Mouse (Mus musculus) CD4-positive, CD25-positive, alpha-beta regulatory T cell, adult 4 months (primary cell): ENCODE results near the gene Sugct. TPM values are rescaled to one million over a fixed set of nuclear protein-coding genes. Genes with fewer than 3 reads are reported as not detected.
"Not testable (repeated sequence)": the region's sequence is repeated elsewhere in the genome, so short reads cannot be mapped to it uniquely, and the experiment has no call there.

ENCODE experiments used
- ATAC-seq: one replicate; pipeline ENCODE4 v1.8.0; 2017
- polyA plus RNA-seq, 2 experiments: library from polyadenylated mRNA; unstranded; fragments of 100-300 nt; shearing (Covaris generic); gene quantifications; one replicate each; pipeline ENCODE4 v1.2.1; 2017

Gene Sugct
- polyA plus RNA-seq, 2 experiments from 2014 or later, result 1.1 TPM; not detected in 1

DNA sequence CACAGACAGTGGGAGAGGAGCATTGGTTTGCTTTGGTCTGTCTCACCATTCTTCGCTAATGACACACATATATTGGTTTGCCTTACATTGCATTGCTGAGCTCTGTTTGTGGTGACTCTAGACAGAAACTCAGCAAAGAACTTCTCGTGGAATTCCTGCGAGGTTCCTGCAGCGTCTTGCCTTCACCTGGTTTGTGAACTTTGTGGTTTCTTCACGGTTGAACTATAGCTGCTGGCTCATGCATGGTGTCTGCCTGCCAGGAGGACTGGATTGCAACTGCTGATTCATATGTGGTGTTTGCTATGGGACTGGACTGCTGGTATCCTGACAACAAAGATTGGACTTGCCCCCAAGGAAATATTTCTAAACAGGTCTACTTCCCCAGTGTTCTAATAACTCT lies 91.6 kb downstream of the Sugct start:
- no peak for ATAC-seq

DNA sequence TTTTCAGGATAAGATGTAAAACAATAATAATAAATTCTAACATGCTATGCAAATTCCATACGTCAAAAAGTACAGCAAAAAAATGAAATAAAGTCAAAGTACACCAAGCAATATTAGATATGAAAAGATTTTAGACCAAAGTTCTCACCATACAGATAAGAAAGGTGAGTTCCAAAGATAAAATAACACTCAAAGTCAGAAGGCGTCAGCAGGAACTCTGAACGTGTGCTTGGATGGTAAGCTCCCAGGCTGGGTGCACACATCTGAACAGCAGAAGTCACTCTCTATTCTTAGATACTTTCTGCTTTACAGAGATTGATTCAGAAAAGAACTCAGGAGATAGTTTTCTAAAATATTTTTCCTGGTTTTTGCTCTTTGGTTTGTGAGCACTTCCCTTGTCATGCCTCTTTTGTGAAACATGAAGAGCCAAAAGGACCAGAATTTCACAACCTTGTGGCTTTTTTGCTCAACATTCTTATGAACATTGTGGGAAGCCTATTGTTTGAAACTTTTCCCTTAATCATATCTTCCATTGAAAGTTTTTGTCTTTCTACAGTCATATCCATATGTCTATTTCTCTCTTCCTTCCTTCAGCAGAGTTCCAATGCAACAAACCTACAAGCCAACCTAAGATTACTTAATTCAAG lies 110.0 kb downstream of the Sugct start:
- no peak for ATAC-seq

DNA sequence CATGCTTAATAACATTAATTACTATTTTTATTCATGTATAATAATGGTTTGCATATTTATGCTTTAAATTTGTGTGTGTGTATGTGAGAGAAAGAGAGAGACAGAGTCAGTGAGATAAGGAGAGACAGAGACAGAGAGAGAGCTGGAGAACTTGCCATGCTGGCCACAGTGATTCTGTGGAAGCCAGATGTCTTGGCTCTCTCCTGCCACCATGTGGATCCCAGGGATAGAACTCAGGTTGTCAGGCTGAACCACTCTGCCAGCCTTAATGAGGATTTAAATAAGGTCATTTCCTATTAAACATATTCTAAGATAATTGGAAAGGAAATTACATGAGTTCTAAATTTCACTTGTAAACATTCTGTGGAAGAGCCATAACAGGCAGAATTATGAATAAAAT lies 110.5 kb downstream of the Sugct start:
- no peak for ATAC-seq

DNA sequence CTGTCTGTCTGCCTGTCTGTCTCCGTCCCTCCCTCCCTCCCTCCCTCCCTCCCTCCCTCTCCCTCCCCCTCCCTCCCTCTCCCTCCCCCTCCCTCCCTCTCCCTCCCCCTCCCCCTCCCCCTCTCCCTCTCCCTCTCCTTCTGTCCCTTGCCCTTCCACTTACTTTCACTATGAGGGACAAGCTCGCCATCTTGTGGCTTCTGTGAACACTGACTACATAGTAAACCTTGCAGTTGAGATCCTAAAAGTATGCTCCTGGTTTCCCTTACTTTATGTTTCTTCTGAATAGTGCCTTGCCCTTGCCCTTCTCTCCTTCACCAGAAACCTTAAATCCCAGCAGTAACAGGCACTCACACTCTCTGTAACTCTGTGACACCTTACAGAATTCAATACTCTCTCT lies 113.7 kb downstream of the Sugct start:
- ATAC-seq, result no peak

DNA sequence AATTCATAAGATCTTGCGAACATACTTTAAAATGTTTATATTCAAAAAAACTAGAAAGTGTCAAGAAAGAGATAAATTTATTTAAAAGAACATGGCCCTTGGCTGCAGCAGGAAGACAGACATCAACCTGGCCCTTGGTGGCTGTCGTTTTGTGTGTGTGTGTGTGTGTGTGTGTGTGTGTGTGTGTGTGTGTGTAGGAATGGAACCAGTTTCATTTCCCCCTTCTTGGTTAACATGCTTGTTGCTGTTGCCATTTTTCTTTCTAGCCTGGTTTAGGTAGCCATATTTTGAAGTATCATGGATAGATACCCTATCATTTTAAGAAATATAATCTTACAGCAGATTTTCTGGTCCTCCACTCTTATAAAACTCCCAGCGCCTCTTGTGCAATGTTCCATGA lies 136.0 kb downstream of the Sugct start:
- no peak for ATAC-seq

DNA sequence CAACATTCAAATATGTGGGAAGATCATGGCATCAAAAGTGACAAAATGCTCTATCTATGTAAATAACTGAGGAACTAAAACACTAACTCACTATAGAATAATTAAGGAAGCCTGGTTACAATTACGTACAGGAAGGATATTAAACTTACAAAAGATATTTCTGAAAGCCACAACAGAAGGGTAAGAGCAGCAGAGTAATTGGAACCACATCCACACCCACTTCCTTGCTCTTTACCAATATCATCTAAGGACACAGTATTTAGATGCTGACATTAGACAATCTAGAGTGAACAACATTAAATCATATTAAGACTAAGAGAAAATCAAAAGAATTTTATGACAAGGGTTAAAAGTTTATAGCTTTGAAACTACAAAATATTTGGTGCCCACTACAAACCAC lies 159.0 kb downstream of the Sugct start:
- no peak for ATAC-seq

DNA sequence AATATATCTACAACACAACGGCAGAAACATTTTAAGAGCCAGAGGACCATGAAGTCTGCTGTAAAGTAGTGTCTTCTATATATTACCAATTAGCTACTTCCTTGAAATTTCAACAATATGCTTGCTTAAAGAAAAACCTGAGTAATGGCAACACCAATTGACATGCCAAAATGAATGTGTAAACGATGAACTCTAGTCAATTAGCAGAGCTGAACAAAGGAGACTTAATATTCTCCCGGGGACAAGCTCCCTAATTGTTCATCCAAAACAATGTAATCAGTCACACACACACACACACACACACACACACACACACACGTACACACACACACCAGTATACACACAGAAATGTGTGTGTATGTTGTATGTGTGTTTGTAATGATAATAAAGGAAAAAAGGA lies 160.5 kb downstream of the Sugct start:
- no peak for ATAC-seq

DNA sequence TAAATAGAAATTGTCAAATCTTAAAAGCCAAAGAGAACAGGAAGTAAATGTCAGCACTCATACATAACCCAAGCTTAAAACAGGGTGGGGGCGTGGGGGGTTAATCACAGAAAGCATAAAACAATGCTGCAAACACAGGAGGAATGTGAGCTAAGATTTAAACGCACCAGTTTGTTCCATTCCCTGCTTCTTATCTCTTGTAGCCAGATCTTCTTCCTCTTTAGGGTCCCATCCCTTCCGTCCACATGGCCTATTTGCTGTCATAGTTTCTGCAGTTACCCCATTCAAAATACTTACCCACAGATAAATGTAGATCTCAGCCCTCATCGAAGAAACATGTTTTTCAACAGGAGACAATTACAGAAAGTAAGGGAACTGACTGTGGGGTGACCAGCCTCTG lies 160.9 kb downstream of the Sugct start:
- no peak for ATAC-seq

DNA sequence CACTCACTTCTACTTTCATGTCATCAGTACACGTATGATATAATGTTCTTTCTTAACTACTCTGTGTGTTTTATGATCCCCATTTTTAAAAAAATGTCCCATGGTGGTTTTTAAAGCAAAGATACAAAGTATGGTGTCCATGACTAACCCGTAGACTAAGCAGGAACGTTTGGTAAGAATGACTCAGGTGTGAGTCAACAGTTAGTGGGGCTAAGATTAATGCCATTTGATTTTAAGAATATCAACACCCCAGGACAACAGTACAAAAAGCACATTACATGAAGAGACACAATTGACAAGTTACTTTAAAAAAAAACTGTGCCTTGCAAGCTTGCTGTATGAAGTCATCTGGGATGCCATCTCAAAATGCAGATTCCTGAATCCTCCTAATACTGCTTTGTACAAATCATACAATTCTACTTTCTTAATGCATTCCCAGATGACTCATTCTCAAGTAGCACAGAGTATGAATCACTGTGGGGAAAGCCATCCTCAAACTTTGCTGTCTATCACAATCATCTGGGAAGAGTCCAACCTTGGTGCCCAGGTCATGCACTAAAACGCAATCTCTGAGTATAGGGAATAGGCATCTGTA lies 184.1 kb downstream of the Sugct start:
- no peak for ATAC-seq

DNA sequence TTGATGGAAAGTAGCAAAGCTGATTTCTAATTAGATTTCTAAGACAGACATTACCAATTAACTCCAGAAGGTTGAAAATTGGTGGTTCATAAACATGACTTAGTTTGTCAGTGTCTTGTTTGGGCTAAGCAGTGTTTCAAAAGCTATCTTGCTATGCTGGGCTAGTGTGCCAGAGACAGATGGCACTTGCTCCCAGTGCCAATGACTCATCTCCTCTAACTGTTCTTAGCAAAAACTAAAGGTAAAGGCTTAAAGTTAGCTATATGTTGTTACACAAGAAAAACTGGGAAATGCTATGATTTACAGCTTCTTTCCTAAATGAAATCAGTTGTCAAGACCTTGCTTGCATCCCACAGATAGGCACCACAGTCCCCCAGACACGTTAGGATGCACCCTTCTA lies 200.4 kb downstream of the Sugct start:
- no peak for ATAC-seq

DNA sequence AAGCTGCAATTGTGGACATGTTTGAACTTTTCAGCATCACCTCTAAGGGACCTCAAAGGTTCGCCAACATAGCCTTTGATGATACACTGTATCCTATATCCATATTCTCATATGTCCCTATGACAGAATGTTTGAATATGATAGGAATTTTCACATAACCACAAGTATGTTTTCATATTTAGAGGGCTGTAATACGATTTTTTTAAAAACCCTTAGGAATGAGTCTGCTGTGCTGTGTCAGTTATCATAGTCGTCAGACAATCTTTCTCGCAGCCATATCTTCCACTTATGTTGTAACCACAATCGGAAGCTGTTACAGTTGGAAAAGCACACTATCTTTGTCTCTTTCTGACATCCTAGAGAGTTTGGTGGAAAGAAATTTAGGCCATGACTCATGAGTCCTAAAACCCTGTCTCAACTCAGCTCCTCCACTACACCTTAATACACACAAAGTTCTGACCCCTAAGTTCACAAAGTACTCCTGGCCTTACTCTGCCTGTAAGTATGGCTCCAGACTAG lies 201.2 kb downstream of the Sugct start:
- no peak for ATAC-seq

DNA sequence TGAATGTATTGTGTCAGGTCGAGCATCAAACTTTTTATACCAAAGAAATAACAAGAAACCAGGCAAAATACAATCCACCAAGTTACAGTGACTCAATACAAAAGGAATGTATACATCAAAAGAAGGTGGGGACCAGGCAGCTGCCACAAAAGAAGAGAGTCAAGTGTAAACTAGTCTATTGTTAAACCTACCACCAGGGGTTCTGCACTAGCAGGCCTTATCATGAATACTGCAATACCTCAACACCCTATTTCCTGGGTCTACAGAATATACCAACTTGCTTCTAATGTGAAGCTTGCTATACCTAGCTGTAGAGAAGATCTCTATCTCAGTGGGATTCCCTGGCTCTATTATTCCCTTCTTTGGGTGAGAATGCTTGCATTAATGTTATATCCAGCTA lies 237.4 kb downstream of the Sugct start:
- ATAC-seq, result not testable (repeated sequence)

DNA sequence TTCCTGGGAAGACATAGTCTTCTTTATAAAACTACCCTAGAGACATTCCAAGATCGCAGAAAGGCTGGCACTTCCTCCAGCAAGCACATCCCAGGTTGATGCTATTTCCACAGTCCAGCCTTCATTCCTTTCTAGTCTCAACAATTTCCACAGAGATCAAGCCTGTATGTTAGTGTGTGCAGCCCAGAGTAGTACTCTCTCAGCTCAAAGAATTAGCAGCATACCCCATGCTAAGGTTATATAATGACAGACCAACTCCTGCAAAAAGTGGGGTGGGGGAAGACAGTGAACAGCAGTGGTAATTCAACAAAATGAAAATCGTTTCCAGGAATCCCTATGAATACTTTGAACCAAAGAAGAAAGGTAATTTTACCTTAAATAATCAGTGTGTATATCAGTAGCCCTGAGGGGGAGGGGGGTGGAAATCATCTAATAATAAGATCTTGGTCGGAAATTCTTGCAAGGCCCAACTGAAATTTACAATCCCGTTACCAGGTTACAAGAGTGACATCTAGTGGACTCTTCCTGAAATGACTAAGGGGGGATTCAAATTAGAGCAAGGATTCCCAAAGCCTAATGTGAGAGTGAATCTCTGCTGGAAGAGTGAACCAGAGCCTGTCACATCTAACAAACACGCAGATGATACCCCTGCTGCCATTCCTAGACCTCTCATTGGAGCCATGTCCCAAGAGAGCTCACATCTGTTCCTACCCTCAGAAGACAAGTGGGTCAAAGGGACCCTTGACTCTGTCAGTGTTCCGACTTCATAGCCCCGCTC lies 263.0 kb downstream of the Sugct start:
- ATAC-seq, result no peak

DNA sequence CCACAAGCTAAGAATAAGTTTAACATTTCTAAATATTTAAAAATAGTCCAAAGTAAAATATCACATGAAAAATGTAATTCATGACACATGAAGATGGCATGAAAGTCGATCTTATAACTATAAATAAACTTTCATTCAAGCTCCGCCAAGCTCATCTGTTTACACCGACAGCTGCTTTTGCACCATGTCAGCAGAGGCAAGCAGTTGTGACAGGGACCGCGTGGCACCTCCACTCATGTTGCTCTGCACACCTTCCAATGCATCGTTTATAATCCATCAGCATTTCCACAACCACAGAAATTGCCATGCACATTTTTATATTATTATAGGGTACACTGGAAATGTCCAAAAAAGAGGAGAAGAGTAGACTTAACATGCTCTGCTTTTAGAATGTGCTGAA lies 273.5 kb downstream of the Sugct start:
- no peak for ATAC-seq

DNA sequence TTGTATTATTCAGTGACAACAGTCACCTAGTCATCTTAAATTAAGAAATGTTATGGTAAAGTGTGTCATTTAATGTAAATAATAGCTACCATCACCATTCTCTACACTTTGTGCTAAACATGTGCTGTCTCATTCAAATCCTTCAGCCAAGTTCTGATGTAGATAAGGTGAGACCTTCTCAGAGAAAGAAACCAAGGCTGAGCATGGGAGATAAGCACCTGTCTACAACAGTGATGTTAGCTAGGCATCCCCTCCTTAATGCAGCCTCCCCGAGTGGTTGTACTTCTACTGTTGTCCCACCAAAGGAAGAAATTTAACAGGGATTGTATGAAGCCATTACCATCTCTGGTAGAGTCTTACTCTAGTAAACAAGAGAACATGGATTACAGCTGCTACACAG lies 274.8 kb downstream of the Sugct start:
- no peak for ATAC-seq

DNA sequence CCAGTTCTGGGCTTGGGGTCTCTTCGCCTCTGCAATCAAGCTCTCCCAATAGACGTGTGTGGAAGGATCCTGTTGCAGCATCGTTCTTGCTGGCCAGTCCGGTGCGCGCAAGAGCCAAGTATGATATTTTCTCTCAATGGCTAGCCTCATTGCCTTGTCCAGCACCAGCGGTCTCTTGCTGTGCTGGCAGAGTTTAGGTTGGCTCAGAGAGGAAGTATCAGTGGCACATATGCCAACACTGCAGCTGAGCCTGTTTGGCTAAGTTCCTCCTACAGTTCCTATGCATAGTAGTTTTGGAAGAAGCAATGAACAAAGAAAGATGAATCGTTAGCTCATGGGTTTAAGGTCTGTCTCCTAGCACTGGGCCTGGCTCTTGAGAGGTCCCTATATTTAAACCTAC lies 352.5 kb downstream of the Sugct start:
- ATAC-seq, result no peak

DNA sequence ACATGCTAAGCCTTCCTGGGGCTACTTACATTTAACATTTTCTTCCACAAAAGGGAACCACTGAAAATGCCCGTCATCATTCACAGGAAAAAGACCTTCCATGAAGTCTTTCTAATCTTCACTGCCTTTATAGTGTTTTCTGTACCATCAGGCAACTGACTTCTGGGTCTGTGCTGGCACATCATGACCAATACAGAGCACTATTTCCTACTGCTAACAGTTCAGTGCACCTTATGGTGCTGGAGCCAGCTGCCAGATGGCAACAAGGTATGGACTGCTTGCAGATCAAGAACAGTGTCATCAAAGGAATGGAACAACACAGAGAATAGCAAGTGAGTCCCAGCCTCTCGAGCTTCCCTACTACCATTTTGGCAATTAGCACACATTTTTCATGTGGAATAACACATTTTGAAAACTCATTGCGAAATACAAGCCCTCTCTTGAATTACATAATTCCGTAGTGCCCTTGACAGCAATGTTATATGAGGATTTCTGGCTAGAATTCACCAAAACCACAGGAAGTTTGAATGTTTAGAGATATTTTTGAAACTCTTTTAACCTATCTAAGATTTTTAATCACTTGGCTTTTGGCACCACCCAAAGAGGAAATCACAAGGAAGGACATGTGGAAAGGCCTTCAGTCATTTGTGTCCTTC lies 359.3 kb downstream of the Sugct start:
- no peak for ATAC-seq

DNA sequence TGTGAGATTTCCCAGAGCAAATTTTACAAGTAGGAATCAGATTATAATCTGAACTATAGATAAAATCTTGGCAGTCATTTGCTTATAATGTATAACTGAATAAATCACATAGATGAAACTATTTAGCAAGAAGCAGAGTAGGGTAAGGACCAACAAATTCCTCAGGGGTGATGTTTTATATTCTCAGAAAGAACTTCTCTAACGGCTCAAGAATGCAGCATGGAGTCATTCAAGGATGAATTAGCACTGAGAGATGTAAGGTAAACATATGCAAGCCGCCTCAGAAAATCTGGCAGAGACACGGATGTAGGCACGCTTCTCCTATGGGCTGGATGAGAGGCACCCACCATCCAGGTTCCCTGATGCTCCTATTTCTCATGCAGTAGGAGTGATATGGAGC lies 368.5 kb downstream of the Sugct start:
- no peak for ATAC-seq

DNA sequence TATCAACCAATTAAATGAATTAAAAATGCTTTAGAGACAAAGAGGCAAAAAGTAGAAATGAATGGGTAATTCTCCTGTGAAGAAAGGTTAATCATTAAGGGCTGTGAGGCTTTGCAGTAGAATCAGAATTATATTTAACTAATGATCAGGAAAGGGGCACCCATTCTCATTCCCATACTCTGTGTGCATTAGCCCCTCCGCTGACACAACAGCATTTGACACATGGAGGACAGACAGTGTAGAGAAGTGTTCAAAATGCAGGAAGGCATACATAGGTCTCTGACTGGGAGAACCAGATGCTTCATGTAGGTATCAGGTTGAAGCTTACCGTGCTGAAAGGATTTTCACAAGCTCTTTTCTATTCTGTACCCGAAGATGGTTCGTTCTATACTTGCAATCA lies 393.8 kb downstream of the Sugct start:
- ATAC-seq, result no peak

DNA sequence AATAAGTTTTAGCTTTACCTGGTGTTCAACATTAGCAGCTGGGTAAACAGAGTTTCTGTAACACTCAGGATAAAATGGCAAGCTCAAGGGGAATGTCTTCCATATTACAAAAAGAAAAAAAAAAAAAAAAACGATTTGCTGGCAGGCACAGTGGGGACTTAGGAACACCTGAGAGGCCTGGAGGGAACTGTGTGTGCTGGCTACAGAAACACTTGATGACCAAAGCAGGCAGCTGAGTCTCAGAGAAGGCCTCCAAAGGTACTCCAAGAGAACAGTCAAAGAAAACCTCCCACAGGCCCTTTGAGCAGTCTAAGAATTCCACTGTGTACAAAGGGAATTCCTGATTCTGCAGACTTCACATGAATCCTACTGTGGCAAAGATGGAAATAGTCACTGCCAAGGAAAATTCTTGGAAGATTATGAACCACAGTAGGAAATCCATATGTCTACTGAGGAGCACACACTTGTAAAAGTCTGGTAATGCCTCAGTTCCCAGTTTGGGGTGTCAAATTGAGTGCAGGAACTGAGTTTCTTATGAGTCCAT lies 397.8 kb downstream of the Sugct start:
- no peak for ATAC-seq

DNA sequence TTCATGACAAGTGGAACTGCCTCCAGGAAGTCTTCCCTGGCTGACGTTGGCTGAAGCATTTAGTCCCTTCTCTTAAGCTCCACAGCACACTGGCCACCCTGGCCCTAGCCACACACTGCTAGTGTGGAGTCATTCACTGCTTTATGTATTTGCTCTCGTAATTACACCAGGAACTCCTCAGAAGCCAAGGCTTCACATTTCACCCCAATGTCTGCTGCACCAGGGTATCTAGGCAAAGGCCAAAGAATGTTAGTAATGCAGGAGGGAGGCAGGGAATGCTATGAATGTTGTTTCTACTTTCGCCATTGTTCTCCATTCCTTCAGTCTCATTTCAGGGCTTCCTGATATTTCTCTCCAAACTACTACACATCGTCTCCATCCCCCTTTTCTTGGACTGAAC lies 398.4 kb downstream of the Sugct start:
- ATAC-seq, result no peak

DNA sequence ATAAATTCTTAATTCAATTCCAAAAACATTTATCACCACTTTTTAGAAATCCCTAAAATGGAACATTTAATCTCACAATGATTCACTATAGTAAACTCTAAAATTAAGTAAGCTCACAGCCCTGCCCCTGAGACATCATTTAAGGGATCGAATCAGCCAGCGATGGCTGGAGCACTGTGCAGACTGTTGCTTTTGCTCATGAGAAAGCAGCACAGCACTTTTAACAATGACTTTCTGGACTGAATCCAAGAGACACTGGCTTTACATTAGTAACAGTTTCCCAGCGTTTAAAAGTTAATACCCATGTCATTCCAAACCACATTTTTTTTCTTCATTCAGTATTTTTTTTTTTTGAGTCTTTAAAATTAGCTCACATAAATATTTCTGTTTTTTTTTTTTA lies 398.9 kb downstream of the Sugct start:
- ATAC-seq, result no peak

DNA sequence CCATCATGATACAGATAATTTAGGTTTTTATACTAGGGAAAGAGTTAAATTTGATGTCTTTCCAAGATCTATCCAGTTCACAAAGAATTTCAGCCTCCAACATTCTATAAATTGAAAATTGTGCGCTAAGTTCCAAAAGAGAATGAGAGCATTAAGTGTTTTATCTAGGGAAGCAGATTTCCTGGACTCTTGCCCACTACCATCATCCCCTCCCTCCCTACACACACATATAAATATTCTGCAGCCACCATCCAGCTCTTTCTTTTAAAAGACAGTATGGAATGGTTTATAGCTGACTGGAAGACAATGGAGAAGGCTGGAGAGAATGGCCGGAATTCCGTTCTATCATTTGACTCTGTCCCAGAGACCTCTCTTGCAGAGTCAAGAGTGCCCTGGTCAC lies 404.3 kb downstream of the Sugct start:
- no peak for ATAC-seq
